Mouse (Mus musculus): ENCODE measurements around the gene Psmc1.

DNA sequence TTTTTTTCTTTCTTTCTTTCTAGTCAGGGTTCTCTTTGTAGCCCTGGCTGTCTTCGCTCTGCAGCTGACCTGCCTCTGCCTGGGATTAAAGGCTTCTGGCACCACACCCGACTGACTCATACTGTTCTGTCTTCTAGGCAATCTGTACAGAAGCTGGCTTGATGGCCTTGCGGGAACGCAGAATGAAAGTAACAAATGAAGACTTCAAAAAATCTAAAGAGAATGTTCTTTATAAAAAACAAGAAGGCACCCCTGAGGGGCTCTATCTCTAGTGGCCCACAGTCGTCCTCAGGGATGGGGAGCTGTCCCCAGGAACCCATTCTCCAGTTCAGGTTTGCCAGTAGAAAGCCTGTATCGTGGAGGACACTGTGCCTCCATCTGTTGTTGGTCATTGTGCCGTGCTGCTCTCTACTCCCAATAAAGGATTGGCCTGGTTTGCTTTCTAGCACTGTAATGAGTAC is 13.0 kb downstream of the Psmc1 start:
- TF ChIP-seq CTCF (conservative IDR thresholded peaks at IDR 0.05; ENCODE audit: insufficient read depth, insufficient read length, low read depth, low read length) = no peak
- TF ChIP-seq POLR2A (IDR thresholded peaks at IDR 0.05; ENCODE audit: low read depth, low read length) = no peak
